In the genomic region with DNA sequence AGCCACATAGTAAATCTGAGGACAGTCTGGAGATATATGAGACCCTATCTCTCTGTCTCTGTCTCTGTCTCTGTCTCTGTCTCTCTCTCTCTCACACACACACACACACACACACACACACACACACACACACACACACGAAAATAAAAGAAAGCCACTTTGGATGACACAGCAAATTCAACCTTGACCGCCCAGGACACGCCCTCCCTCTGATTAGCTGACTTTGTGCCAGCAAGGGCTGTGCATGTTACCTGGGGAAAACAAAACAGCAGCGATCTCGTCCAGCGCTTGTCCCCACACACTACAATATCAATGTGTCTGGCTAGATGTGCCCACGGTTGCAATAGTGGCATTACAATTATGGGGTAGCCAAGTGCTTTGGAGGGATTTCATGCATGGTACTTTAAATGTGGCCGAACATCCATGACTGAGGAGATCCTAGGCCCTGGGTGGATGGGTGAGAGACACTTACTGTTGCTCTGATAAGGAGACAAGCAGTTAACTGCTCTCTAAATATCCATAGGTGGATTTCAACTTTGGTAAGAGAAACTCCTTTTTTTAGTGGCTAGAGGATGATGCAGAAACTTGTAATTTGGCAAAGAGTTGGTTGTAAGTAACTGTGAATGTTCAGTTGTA, we compare ENCODE assay signal across 20 mouse cellular contexts. TPM values are rescaled to one million over a fixed set of nuclear protein-coding genes. Genes with fewer than 3 reads are reported as not detected.
A peak's percentile ranks its signal among the peaks of the same experiment; 100 is the strongest.
DNase-seq lines count a peak whose midpoint lies in the region; ATAC-seq lines count a peak whose summit lies in the region.
"Had no signal": no experiment of that assay in that cellular context is flagged by ENCODE, and none has a peak within 500 bp of the region (broad histone marks: within the 10 kb centered on the region; RNA-seq: fewer than 3 reads in every experiment).

No protein-coding gene starts in this region.

- DNase-seq in heart, postnatal 4 days, result no peak
- peak; percentile 52 for DNase-seq in ES-CJ7 (ENCODE audit: low read depth, low spot score)
- peak; percentile 69 for DNase-seq in adrenal gland, postnatal 14 days
- peak; percentile 42 for DNase-seq in liver, embryonic 13.5 days
- no peak for DNase-seq in gastrocnemius, postnatal 25 days
- DNase-seq in frontal cortex, postnatal 36 days (ENCODE audit: low spot score in 2 of 2), result no peak
- DNase-seq in right cerebral cortex, postnatal 14 days, result no peak
- DNase-seq: cerebellum, postnatal 14 days; gastrocnemius, postnatal 14 days; kidney, adult 8-10 months; layer of hippocampus, adult 9-11 months; lung, postnatal 10 days; thymus, adult 18-20 months had no signal

- H3K4me1 ChIP-seq in heart, embryonic 13.5 days, result peaks cover 7% of the 10 kb centered on the region; the same call in 1 of the 2 replicates
- peaks cover 10% of the 10 kb centered on the region for H3K4me1 ChIP-seq in liver, embryonic 13.5 days (replicated peaks)
- H3K4me1 ChIP-seq: embryonic facial prominence, embryonic 13.5 days; limb, embryonic 12.5 days; midbrain, embryonic 13.5 days had no signal

- ATAC-seq in heart, embryonic 13.5 days (ENCODE audit: extremely low read depth, insufficient number of reproducible peaks, low FRiP score, low TSS enrichment), result peak; percentile 51
- peak; percentile 70 for ATAC-seq in liver, embryonic 13.5 days (ENCODE audit: low read depth)
- ATAC-seq: forebrain, embryonic 14.5 days; hindbrain, embryonic 16.5 days; midbrain, embryonic 13.5 days; Patski had no signal

- no peak overlapping the region for H3K4me3 ChIP-seq in heart, embryonic 13.5 days
- no peak overlapping the region for H3K4me3 ChIP-seq in liver, embryonic 13.5 days (replicated peaks)
- H3K4me3 ChIP-seq: embryonic facial prominence, embryonic 13.5 days; limb, embryonic 12.5 days; midbrain, embryonic 13.5 days had no signal

- H3K27me3 ChIP-seq in heart, embryonic 13.5 days (replicated peaks), result no peaks in the 10 kb centered on the region
- H3K27me3 ChIP-seq in liver, embryonic 13.5 days, result no peaks in the 10 kb centered on the region
- H3K27me3 ChIP-seq: embryonic facial prominence, embryonic 13.5 days; limb, embryonic 12.5 days; midbrain, embryonic 13.5 days; Patski had no signal

- H3K4me2 ChIP-seq in heart, embryonic 13.5 days, result no peak overlapping the region; the same call in 1 of the 2 replicates
- H3K4me2 ChIP-seq in liver, embryonic 13.5 days, result no peak overlapping the region
- H3K4me2 ChIP-seq: embryonic facial prominence, embryonic 13.5 days; limb, embryonic 12.5 days; midbrain, embryonic 13.5 days had no signal

- no peak overlapping the region for H3K9ac ChIP-seq in heart, embryonic 13.5 days
- no peak overlapping the region for H3K9ac ChIP-seq in liver, embryonic 13.5 days
- H3K9ac ChIP-seq: embryonic facial prominence, embryonic 13.5 days; limb, embryonic 12.5 days; midbrain, embryonic 13.5 days had no signal

- WGBS in heart, embryonic 13.5 days, result 72% methylated on average over 8 of the region's 8 CpGs
- WGBS in liver, embryonic 13.5 days (ENCODE audit: insufficient replicate concordance), result 43% methylated on average over 8 of the region's 8 CpGs

- H3K9me3 ChIP-seq in heart, embryonic 13.5 days, result no peaks in the 10 kb centered on the region
- H3K9me3 ChIP-seq in liver, embryonic 13.5 days (replicated peaks), result no peaks in the 10 kb centered on the region
- H3K9me3 ChIP-seq: embryonic facial prominence, embryonic 13.5 days; limb, embryonic 12.5 days; midbrain, embryonic 13.5 days had no signal

- 0 out of 2 replicates have a peak overlapping the region, but pooled peaks have one; percentile 9 for H3K27ac ChIP-seq in heart, embryonic 13.5 days (replicated peaks)
- no peak overlapping the region for H3K27ac ChIP-seq in liver, embryonic 13.5 days
- H3K27ac ChIP-seq: embryonic facial prominence, embryonic 13.5 days; limb, embryonic 12.5 days; midbrain, embryonic 13.5 days had no signal

- no peaks in the 10 kb centered on the region for H3K36me3 ChIP-seq in heart, embryonic 13.5 days
- H3K36me3 ChIP-seq in liver, embryonic 13.5 days, result no peaks in the 10 kb centered on the region
- H3K36me3 ChIP-seq: embryonic facial prominence, embryonic 13.5 days; limb, embryonic 12.5 days; midbrain, embryonic 13.5 days had no signal

RNA-seq across cellular contexts. Expression of gene Tmem230, which starts 39.2 kb away (rescaled TPM):
- 35.5 and 40.8 TPM in 2 replicates for polyA plus RNA-seq in heart, embryonic 13.5 days (2015; fragmentation: Nextera tagmentation; extraction: Ambion mirVana)
- 10 to 100 TPM; 22.6 to 24.4 TPM for total RNA-seq in heart, postnatal 4 days (2021)
- 32.8 and 34.8 TPM in 2 replicates for total RNA-seq in adrenal gland, postnatal 14 days (2021)
- polyA plus RNA-seq in liver, embryonic 13.5 days (2015; fragmentation: Nextera tagmentation; extraction: Ambion mirVana), result 17.5 and 21.7 TPM in 2 replicates
- total RNA-seq in gastrocnemius, postnatal 25 days (2021), result 10 to 100 TPM; 21.1 to 22.5 TPM

RNA-seq across cellular contexts. Expression of gene Pcna, which starts 44.8 kb away (rescaled TPM):
- 167 and 180 TPM in 2 replicates for polyA plus RNA-seq in heart, embryonic 13.5 days (2015; fragmentation: Nextera tagmentation; extraction: Ambion mirVana)
- total RNA-seq in heart, postnatal 4 days (2021), result 100 to 1,000 TPM; 182 to 184 TPM
- 116 and 132 TPM in 2 replicates for total RNA-seq in adrenal gland, postnatal 14 days (2021)
- polyA plus RNA-seq in liver, embryonic 13.5 days (2015; fragmentation: Nextera tagmentation; extraction: Ambion mirVana), result 369 and 404 TPM in 2 replicates
- 10 to 100 TPM; 18.4 to 22.9 TPM for total RNA-seq in gastrocnemius, postnatal 25 days (2021)

RNA-seq across cellular contexts. Expression of gene Cds2, which starts 54.6 kb away (rescaled TPM):
- polyA plus RNA-seq in heart, embryonic 13.5 days (2015; fragmentation: Nextera tagmentation; extraction: Ambion mirVana), result 14.9 and 15.4 TPM in 2 replicates
- 10 to 100 TPM; 63.9 to 73.8 TPM for total RNA-seq in heart, postnatal 4 days (2021)
- total RNA-seq in adrenal gland, postnatal 14 days (2021), result 61.1 and 62.8 TPM in 2 replicates
- 10.2 and 13.3 TPM in 2 replicates for polyA plus RNA-seq in liver, embryonic 13.5 days (2015; fragmentation: Nextera tagmentation; extraction: Ambion mirVana)
- total RNA-seq in gastrocnemius, postnatal 25 days (2021), result 10 to 100 TPM; 12.5 to 16.8 TPM

Comparison
In these comparisons a context has a peak if more than half of its experiments do, and no peak if none do; other contexts are left out.
1. DNase-seq: peak in ES-CJ7 (single experiment), adrenal gland, postnatal 14 days (single experiment) and liver, embryonic 13.5 days (single experiment); none in heart, postnatal 4 days (single experiment), gastrocnemius, postnatal 25 days (single experiment), frontal cortex, postnatal 36 days (0 of 2) and right cerebral cortex, postnatal 14 days (single experiment).